Mouse (Mus musculus) cerebellum, postnatal 36 days (tissue): Measurements from ENCODE around the gene Ptcra.
"Not testable (repeated sequence)": the region's sequence is repeated elsewhere in the genome, so short reads cannot be mapped to it uniquely, and the experiment has no call there.

Experiments
- DNase-seq, 2 experiments: peaks; one replicate each; pipeline ENCODE4 v3.0.0; 2021 to 2022; ENCODE audit warnings: mixed read lengths in 2 of 2

Ptcra gene

DNA sequence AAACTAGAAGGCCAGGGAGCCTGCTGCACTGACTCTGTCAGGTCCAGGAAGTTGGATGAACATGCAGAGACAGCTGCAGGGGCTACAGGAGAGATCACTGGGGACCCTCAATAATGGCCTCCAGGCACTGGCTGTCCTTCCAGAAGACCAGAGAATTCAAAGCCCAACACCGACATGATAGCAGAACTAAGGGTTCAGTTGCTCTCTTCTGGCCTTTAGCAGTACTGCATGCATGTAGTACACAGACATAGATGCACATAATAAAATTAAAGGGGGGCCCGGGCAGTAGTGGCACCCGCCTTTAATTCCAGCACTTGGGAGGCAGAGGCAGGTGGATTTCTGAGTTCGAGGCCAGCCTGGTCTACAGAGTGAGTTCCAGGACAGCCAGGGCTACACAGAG is 7.5 kb upstream of the Ptcra start:
- no peak for DNase-seq

DNA sequence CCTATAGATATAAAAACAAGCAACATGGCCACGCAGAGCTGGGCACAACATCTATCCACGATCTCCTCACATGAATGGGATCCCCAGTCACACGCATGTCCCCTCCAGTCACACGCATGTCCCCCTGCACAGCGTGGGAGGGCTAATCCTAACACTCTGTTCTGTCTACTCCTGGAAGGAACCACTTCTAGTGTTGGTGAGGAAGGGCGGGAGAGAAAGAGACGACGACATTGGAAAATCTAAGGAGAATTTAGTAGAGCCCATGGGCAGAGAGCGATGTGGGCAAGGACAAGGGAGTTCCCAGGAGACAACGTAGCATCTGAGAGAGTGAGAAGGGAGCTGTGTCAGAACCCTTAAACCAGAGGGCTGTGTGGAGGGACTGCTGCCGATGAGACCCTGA is 7.0 kb upstream of the Ptcra start:
- DNase-seq: no peak

DNA sequence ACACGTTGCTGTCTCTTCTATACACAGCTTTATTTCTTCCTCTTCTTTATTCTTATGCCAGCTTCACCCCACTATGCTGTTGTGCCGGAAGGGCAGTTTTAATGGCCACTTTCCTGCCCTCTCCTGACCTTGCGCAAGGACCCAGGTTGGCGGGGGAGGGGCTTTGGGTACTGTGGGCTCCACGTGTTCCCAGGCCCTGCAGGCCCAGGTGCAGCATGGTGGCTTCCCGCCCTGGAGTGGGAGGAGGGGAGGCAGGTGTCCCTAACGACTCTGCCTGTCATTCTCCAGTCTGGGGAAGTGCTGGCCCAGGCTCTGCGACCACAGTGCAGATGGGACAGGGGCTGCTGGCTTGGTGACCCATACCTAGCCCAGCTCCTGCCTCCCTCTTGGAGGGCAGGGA is 4.4 kb upstream of the Ptcra start:
- no peak for DNase-seq

DNA sequence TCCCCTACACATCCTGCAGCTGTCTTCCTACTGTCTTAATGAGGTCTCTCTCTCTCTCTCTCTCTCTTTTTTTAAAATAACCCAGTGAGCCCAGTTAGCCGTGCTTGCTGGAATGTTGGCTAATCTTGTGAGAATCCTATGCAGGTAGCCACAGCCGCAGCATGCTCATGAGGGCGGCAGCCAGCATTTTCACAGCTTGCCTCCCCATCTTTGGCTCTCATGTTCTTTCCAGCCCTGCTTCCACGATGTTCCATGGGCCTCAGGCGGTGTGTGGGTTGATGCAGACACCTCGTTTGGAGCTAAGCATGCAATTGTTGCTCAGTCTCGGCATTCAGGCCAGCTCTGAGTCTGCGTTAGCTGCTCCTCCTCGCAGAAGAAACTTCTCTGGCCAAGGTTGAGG is 1.4 kb upstream of the Ptcra start:
- not testable (repeated sequence) for DNase-seq

DNA sequence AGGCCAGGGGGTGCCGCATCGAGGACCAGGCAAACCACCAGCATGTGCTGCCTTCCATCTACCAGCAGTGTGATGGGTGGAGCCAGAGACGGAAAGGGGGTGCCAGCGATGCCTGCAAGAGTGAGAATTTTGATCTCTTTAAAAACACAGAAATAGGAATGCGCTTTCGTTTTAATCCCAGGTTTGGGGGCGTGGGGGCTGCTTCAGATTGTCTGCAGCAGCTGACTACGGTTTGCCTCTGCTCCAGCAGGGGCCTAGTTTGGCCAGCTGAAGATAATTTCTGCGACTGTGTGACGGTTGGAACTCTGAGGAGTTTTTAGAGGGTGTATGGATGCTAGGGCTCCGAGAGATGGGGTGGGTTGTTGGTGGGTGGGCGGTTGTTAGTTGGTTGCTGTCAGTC is 4.8 kb downstream of the Ptcra start:
- no peak for DNase-seq

DNA sequence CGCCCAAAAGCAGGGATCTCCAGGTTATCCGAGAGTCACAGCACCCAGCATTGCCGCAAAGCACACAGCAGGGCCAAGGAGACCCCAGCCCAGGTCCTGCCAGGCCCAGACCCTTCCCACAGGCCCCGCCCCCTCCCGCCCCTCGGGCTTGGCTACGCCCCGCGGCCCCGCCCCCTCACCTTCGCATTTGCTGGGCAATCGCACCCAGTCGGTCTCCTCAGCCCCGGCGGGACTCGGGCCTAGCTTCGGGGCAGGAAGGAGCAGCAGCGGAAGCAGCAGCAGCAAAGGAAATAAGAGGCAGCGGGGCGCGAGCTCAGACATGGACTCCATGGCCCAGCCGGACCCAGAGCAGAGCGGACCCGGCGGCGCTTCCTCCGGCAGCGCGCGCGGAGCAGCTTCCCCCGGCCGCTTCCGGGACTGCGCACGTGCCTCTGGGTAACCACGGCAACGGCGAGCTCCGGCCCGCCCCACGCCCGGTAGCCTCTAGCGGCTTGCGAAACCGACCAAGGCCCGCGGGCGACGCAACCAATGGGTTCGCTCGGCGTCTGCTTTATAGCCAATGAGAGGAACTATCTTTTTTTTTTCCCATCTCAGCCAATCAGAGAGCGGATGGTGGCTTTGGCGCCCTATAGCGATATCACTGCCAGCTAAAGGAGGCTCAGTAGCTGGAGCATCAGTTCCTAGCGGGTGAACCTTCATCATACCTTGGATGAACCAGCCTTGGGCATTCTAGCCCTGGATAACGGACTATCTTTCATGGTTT is 11.5 kb downstream of the Ptcra start, which contains the start of gene Cnpy3:
Gene Cnpy3 (minus strand): TSS at position 421 of the 763 bp plus-strand sequence.
- DNase-seq: peak; percentile 96 to 98

DNA sequence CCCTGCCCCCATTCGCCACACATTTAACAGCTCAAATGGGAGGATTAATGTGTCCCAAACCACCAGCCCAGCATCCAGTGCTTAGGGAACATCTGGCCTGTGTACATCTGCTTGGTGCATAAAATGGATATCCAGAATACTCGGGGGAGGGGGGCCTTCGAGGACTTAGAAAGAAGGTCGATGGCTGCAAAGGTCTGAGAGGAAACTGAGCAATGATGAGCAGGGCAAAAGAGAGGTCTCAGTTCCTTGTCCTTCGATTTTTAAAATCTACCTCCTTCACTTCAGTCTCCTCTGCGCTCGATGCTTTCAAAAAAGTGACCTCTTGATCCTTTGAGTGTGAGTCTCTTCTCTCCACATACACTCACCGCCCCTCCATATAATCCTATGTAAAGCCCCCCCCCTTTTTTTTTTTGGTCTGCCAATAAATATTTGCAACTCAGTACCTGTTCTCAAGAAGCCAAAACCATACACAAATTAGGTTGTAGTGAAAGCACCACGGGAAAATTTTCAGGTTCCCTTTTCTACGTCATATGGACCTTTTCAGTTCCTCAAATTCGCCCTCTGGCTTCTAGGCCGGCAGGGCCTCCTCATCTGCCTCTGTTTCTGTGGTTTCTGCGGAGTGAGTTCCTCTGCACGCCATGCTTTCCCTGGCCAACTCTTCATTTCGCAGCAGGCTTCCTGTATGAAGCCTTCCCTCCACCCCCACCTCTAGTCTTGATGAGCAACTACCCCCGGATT is 12.3 kb downstream of the Ptcra start:
- no peak for DNase-seq

DNA sequence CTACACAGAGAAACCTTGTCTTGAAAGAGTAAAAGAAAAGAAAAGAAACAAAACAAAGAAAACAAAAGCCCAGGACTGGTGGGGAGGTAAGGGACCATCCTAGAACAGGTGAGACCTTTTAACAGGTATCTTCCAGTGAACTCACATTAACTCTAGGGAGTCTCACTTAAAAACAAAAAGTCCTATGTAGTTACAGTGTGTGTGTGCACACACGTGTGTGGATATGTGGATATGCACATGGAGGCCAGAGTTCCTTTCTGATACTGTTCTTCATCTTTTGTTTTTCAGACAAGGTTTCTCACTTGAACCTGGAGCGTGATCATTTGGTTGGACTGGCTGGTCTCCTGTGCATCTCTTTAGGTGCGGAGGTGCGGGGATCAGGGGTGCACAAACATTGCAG is 12.9 kb downstream of the Ptcra start:
- DNase-seq: no peak

DNA sequence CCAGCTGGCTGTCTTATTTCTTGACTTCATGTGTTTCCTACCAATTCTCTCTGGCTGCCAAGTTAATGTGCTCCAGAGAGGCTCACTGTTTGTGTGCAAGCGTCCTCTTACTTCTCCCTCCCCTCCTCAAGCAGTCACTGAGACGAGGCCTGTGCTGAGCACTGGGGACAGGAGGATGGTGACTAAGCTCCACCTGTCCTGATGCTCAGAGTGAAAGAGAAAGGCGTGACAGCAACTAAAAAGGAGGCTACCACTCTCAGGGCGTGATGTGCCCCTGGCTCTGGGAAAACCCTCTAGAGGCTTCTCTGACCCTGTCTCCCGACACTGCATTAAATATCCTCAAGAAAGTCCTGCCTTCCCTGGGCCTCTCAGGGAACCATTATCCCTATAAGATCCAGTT is 14.2 kb downstream of the Ptcra start:
- DNase-seq: no peak

DNA sequence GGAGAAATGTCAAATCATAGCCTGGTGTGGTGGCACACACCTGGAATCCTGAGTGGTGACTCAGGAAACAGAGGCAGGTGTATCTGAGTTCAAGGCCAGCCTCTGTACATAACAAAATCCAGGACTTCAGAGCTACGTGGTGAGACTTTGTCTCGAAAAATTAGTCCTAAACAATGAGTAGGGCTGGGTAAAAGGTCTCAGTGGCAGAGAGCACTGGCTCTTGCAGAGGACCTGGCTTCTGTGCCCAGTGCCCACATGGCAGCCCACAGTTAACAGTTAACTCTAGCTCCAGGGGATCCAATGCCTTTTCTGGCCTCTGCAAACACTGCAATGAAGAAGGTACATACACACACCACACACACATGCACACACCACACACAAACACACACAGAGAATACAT is 15.7 kb downstream of the Ptcra start:
- DNase-seq: no peak

DNA sequence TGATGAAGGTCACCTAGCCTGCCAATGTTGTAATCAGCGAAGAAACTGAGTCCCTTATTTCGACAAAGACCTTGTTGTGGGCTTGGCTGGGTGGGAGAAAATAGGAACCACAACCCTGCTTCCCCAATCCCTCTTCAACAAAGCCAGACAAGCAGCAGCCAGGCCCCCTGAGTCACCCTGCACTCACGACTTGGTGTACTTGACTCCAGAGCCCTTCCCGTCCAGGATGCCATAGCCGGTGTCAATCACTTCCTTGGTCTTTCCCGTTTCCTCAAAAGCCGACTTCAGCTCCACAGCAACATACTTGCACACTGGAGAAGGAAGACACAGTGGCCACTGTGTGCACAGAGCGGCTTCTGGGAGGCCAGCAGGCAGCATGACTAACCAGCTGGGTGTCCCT is 16.3 kb downstream of the Ptcra start:
- DNase-seq: no peak

DNA sequence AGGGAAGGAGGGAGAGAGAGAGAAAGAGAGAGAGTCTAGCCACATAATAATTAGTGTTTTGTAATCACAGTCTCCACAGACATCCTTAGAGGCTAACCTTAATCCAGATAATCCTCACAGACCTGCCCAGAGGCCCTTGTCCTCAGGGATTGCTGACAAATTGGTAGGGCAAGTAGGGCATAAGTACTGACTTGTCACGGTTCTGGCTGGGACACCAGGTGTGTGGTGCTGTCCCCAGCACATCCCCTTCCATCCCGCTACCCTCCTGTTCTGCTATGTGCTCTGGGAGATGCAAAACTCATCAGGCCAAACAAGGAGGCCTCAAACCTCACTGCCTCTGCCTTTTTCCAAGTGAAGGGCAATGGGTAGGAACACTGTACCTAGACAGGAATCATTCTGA is 18.0 kb downstream of the Ptcra start:
- no peak for DNase-seq

DNA sequence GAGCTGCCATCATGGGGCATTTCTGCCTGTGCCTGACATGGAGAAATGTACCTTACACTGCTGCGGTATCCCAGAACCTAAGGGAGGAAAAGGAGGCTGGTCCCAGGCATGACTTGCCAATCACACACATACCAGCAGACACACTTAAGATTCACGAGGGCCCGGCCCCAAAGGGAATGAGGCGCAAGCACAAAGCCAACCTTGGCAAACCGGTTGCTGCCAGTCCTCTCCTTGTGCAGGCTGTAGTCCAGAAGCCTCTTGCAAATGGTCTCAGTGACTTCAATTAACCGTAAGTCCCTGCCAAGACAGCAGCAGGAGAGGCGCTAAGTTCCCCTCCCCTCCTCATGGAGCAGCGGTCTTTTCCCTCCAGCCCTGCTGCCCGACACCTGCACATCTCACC is 20.5 kb downstream of the Ptcra start:
- no peak for DNase-seq

DNA sequence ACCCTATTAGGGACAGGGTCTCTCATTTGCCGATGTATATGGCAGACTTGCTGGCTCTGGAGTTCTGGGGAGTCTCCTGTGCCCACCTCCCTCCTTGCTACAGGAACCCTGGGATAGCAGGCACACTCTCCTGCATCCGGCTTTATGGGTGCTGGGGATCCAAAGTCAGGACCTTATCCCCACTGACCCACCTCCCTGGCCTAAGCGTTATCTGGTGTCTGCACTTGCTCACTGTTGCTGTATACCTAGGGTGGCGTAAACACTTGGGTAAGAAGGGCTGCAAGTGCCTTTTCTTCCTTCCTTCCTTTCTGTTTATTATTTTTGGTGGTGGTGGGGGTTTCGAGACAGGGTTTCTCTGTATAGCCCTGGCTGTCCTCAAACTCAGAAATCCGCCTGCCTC is 22.2 kb downstream of the Ptcra start:
- no peak for DNase-seq

DNA sequence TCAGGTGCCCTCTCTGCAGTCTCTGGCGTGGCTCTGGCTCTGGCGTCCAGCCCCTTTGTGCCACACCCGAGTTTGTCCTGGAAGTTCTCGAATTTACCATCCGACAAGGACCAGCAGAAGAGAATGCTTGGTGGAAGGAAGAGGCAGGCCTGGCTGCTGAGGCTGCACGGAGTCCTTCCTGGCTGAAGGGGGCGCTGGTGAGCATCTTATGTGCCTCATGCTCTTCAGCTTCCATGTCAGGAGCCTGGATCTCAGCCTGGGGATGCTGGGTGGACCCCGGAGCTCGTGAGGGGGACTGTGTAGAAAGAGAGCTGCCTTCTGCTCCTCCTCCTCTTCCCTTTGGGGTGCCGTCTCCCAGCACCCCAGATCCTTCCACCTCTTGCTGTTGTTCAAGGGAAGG is 27.4 kb downstream of the Ptcra start:
- DNase-seq: no peak

DNA sequence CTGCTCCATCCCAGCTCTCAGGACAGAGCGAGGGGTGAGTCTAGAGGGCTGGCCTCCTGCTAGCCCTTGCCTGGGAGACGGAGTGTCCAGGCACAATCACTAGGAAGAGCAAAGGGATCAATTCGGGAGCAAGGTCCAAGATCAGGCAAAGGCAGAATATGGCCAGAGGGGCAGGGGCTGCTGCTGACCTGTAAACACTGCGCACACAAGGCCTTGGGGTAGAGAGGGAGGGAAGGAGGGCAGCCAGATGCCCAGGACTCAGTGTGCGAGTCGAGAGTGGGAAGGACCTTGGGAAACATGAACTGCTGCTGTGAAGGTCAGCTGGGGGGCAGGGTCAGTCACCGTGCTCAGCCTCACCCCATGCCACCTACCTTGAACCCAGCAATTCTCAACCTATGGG is 28.2 kb downstream of the Ptcra start:
- no peak for DNase-seq

DNA sequence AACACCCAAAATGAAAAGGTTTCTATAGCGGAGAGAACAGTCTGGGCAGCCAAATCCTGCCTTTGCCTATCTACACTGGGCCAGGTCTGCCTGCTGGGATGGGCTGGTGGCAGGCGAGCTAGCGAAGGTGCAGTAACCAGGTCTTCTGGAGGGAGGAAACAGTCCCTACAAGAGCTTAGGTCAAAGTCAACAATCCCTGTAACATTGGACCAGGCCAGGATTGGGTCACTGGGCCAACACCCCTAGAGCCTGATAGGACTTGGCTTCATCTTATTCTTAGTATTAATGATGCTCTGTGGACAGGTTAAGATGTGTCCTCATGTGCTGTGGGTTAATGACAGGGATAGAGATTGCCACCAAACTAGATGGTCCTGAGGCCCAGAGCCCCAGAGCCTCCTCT is 29.5 kb downstream of the Ptcra start:
- DNase-seq: no peak

DNA sequence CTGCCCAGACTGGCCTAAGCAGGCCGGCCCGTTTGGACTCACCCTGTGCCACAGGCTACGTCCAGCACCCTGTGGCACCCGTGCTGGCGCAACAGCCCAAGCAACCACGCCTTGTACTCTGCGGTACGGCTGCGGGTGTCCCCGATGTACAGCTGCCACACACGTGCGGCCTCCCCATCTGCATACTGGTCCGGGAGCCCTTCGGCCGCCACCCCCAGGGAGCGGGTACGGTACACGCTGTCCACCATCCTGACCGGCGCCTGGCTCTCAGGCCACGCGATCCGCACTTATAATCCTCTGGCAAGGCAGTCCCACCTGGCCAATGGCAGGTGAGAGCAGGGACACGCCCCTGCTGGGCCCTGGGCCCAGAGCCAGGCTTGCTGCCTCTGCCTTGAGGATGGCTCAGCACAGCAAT is 34.6 kb downstream of the Ptcra start, which contains the start of gene Gnmt:
Gene Gnmt (minus strand): TSS at position 265 of the 415 bp plus-strand sequence.
- peak; percentile 87 to 90 for DNase-seq

DNA sequence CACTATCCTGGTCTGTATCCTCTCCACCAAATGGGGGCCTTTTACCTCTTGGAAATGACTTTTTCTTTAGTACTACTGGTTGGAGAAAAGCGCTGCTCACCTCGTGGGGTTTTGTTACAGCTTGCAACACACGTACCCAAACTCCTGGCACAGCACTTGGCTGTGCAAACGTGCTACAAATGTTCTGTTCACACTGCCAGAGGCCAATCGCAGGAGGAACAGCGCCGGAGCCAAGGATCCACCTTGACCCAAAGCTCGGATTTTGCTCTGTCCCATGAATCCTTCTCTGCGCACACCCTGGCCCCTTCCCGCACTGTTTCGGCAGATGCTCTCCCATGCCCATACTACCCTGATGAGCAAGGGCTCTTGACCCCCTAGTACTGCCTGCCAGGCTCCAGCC is 35.0 kb downstream of the Ptcra start:
- DNase-seq: no peak

DNA sequence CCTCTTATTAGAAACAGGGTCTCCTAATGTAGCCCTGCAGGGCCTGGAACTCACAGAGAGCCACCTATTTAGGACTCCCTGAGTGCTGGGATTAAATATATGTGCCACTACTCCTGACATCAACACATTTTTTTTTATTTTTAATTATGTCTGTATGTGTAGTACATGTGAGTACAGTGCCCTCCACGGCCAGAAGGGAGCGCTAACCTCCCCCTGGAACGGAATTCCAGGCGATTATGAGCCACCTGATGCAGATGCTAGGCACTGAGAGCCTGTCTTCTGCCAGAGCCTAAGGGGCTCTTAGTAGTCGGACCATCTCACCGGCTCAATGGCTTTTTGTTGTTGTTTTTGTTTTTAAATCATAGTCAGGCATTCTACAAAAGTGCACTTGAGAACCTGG is 35.5 kb downstream of the Ptcra start:
- peak; percentile 36 to 54 for DNase-seq

DNA sequence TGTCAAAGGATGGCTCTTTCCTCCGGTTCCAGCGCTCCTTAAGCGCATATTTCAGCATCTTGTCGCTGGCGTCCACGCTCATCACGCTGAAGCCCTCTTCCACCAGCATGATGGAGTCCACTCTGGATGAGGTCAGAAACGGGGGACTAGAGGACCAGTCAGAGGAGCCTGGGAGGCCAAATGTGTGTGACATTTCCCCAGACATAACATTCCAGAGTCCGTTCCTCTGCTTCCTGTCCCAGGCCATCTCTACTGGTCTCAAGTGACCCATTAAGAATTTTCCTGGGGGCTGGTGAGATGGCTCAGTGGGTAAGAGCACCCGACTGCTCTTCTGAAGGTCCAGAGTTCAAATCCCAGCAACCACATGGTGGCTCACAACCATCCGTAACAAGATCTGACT is 36.2 kb downstream of the Ptcra start:
- no peak for DNase-seq

DNA sequence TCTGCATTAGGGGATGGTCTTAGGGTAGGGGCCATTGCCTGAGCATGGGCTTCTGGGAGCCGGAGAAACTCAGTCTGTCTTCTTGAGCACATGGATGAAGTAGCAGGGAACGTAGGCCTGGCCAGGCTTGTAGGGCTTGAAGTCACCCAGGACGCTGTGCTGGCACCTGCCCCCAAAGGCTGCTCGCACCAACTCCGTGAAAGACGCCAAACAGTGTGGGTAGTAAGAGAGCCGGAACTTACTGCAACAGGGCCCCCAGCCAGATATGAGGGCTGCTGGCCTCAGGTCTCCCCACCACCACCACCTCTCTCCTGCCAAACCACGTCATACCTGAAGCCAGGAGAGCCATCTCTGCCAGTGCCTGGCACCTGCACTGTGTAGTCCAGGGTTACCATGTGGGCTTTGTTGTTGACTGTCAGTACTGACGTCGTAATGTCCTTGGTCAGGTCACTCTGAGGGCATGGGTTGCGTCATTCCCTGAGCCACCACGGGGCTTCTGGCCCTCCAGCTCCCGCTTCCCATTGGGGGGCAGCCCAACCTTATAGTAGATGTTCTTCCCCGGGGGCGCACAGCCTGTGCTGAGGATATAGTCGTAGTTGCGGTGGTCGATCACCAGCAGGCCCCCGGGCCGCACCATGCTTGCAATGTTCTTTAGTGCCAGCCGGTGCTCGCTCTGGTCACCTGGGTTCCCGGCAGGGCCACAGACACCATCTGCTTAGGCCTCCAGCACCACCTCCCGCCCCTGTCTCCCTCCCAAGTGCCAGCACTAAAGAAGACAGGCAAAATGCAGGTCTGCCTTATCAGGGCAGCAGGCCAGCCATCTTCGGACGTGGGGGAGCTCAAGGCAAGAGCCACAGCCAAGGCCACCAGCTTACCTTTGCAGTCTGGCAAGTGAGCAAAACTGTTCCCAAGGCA is 37.5 kb downstream of the Ptcra start:
- DNase-seq: peak; percentile 78 to 79

DNA sequence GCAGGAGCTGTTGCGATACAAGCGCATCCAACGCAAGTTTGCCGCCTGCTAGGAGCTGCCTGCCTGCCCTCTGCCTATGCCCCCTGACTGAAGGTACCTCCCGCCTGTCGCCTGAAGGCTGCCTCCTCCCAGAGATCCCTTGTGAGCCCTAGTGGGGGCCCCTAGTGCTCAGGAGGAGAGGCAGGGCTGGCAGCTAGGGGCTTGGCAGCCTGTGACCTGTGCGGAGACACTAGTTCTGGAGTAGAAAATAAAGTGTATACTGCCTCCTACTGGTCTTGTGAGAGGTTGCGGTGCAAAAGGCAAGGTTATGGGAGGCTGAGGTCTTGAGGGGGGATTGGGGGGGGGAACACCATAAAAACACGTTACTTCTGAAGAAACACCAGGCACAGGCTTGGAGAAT is 38.2 kb downstream of the Ptcra start:
- DNase-seq: peak; percentile 36 to 43
